Comparison of ENCODE assay signal across 31 mouse cellular contexts in genomic region chr1:157205685-157206084, GRCm38 (mm10).
"Had no signal": no experiment of that assay in that cellular context is flagged by ENCODE, and none has a peak within 500 bp of the region (broad histone marks: within the 10 kb centered on the region; RNA-seq: fewer than 3 reads in every experiment).

No protein-coding gene starts in this region.

- DNase-seq: left cerebral cortex, postnatal 4 days; liver; liver, embryonic 13.5 days; liver, postnatal 0 days; lung, adult 18-20 months; lung, adult 2 months; lung, embryonic 14.5 days; lung, postnatal 10 days; lung, postnatal 14 days; lung, postnatal 36 days; lung, postnatal 4 days; midbrain, embryonic 14.5 days had no signal

- ATAC-seq: liver, embryonic 12.5 days; liver, postnatal 0 days; lung, postnatal 0 days; midbrain, embryonic 13.5 days; midbrain, embryonic 15.5 days; midbrain, embryonic 16.5 days had no signal

- H3K4me3 ChIP-seq: limb, embryonic 10.5 days; limb, embryonic 12.5 days; limb, embryonic 13.5 days; limb, embryonic 15.5 days; liver, embryonic 12.5 days; liver, embryonic 13.5 days; liver, embryonic 15.5 days; lung, embryonic 15.5 days; megakaryocyte, embryonic 14.5 days; midbrain, embryonic 10.5 days; midbrain, embryonic 12.5 days; midbrain, embryonic 13.5 days; midbrain, embryonic 15.5 days; myocyte; neural tube, embryonic 12.5 days; neural tube, embryonic 13.5 days had no signal

- H3K27ac ChIP-seq: limb, embryonic 10.5 days; limb, embryonic 12.5 days; limb, embryonic 13.5 days; limb, embryonic 15.5 days; liver, embryonic 12.5 days; liver, embryonic 13.5 days; liver, embryonic 14.5 days; liver, embryonic 15.5 days; lung, embryonic 15.5 days; macrophage; midbrain, embryonic 10.5 days; midbrain, embryonic 12.5 days; midbrain, embryonic 13.5 days; midbrain, embryonic 15.5 days; neural tube, embryonic 12.5 days; neural tube, embryonic 13.5 days had no signal
